Mouse (Mus musculus) ES-E14 (cell line): ENCODE data around the gene Otud7a. TPM values are rescaled to one million over a fixed set of nuclear protein-coding genes. Genes with fewer than 3 reads are reported as not detected.
A peak's percentile ranks its signal among the peaks of the same experiment; 100 is the strongest.

Experiments
- DNase-seq: peaks from one replicate; pipeline ENCODE4 v3.0.0-alpha.2; 2013; ENCODE audit warnings: low read depth, low spot score
- H3K27ac ChIP-seq: 2 replicates; pipeline ENCODE4 v1.5.1; 2012; ENCODE audit warnings: low read depth, mild to moderate bottlenecking, low read length, moderate library complexity, mixed read lengths; ENCODE audit not compliant: poor library complexity, insufficient read depth, severe bottlenecking
- H3K36me3 ChIP-seq: 2 replicates; pipeline ENCODE4 v1.6.1; 2012; ENCODE audit warnings: mild to moderate bottlenecking, low read length, moderate library complexity, mixed read lengths; ENCODE audit not compliant: control insufficient read depth, poor library complexity, insufficient read depth, severe bottlenecking
- H3K4me1 ChIP-seq, 2 experiments: fragments of 150-350 bp in 1 of 2; sonication (generic) in 1 of 2; 2 replicates each; pipeline ENCODE4 v1.6.1; 2012; ENCODE audit warnings: low read length in 2 of 2, mild to moderate bottlenecking in 1 of 2, mixed read lengths in 1 of 2; ENCODE audit not compliant: control insufficient read depth in 2 of 2, insufficient read depth in 2 of 2, poor library complexity in 1 of 2
- H3K4me3 ChIP-seq, 2 experiments: fragments of 150-350 bp in 1 of 2; sonication (generic) in 1 of 2; 2 replicates each; pipeline ENCODE4 v1.5.1; 2012; ENCODE audit warnings: low read length in 2 of 2, low read depth in 1 of 2, mild to moderate bottlenecking in 1 of 2, mixed read lengths in 1 of 2; ENCODE audit not compliant: insufficient read depth in 1 of 2, poor library complexity in 1 of 2, severe bottlenecking in 1 of 2
- H3K9ac ChIP-seq: 2 replicates; pipeline ENCODE4 v1.6.1; 2012; ENCODE audit warnings: low read depth, mild to moderate bottlenecking, low read length, mixed read lengths; ENCODE audit not compliant: poor library complexity, insufficient read depth, severe bottlenecking
- H3K9me3 ChIP-seq: fragments of 150-350 bp; sonication (generic); 2 replicates; pipeline ENCODE4 v1.6.1; 2012; ENCODE audit warnings: low read depth, mild to moderate bottlenecking, low read length; ENCODE audit not compliant: control insufficient read depth, insufficient read depth
- CHD2 ChIP-seq: IDR thresholded peaks from 2 replicates; pipeline ENCODE4 v1.6.1; 2014; ENCODE audit warnings: mild to moderate bottlenecking, low read depth, low read length, inconsistent platforms
- HCFC1 ChIP-seq: IDR thresholded peaks from 2 replicates; pipeline ENCODE4 v1.6.1; 2012; ENCODE audit warnings: low read length, inconsistent platforms, borderline replicate concordance; ENCODE audit not compliant: insufficient read depth
- MAFK ChIP-seq: IDR thresholded peaks from 2 replicates; pipeline ENCODE4 v1.6.1; 2014; ENCODE audit warnings: mild to moderate bottlenecking, low read depth, low read length, inconsistent platforms; ENCODE audit not compliant: insufficient read depth
- ZC3H11A ChIP-seq: IDR thresholded peaks from 2 replicates; pipeline ENCODE4 v1.6.1; 2012; ENCODE audit warnings: low read depth, mild to moderate bottlenecking, inconsistent platforms, low read length, borderline replicate concordance
- ZNF384 ChIP-seq: IDR thresholded peaks from 2 replicates; pipeline ENCODE4 v1.6.1; 2012; ENCODE audit warnings: low read depth, low read length, inconsistent platforms
- in situ Hi-C, 2 experiments: fragments of 600-800 bp; cut with MboI; formaldehyde crosslinking; loops; one replicate each; pipeline ENCODE4 v1.15.1; 2025; ENCODE audit warnings: low sequenced_read_pairs in 2 of 2, inconsistent platforms in 1 of 2; ENCODE audit not compliant: unreplicated experiment in 2 of 2
- total RNA-seq: library from RNA; depleted of rRNA; stranded (reverse); fragments of 300-350 nt; gene quantifications from 2 replicates; pipeline ENCODE4 v1.2.3, GENCODE M21; 2012; rRNA removed

Gene Otud7a
- total RNA-seq: 0.85 and 0.98 TPM in 2 replicates

DNA sequence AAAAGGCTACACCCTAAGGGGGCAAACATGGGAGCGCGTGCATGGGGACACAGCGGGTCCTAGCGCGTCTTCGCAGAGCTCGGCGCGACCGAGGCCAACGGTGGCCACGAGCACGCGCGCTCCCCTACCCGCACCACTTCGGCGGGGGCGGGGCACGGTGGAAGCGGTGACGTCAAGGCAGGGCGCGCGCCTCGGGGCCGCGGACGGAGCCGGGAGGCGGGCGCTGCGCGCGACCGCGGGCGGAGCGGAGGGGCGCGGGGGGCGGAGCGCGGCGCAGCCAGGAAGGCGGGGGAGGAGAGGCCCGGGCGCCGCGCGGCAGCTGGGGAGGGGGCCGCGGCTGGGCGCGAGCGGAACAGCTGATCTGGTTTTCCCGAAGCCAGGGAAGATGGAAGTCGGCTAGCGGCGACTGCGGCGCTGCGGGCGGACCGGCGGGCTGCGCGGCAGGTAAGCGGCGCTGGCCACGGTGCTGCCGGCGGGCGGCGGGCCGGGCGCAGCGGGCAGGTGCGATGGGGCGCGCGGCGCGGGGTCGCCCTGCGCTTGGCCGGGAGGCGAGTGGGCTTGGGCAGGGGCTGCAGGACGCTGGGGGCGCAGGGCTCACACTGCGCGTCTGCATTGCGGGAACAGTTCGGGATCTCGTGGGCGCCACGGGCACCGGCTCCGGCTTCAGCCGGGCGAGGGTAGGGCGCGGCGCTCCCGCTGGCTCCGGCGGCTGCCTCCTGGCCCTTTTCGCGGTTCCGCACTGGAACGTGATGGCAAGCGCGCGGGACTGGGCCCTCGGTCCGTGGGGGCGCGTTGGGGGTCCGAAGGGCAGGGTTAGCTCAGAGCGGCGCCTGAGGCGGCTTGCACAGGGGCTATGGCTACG, at the start of gene Otud7a:
TSS of gene Otud7a (plus strand) at position 268 of the 862 bp plus-strand sequence.
- Histone ChIP-seq H3K4me3 (peak within 1 kb of the TSS; percentile 75 to 86), H3K27ac (no peak within 1 kb of the TSS), H3K4me1 (no peaks in the 10 kb centered on the region), H3K9me3 (no peaks in the 10 kb centered on the region), H3K9ac (peak within 1 kb of the TSS; percentile 48), H3K36me3 (no peaks in the 10 kb centered on the region)
- peak; percentile 57 for DNase-seq
- TF ChIP-seq MAFK: no peak
- peak; percentile 30; the same call in 1 of the 2 replicates for TF ChIP-seq HCFC1
- in situ Hi-C loops: no loop called here

DNA sequence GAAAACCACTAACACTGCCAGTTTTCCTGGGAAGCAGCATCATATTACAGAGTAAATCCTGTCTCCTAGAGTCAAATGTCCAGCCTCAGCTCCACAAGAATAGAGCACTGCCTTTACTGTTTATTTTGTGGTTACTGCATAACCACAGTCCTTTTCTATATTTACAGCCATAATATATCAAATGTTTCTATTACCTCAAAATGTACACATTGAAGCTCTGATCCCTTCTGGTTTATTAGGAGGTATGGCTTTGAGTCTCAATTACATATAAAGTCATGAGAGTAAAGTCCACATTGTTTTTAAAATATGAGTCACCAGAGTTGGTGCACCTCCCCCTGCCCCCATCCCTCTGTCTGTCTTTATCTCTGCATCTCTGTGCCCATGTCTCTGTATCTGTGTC, 38.6 kb upstream of the Otud7a start:
- H3K9me3 ChIP-seq: no peaks in the 10 kb centered on the region
- no peak overlapping the region for H3K27ac ChIP-seq
- no peaks in the 10 kb centered on the region for H3K4me1 ChIP-seq
- H3K4me3 ChIP-seq: no peak overlapping the region
- no peak overlapping the region for H3K9ac ChIP-seq
- no peak for DNase-seq
- TF ChIP-seq ZC3H11A (no peak), HCFC1 (no peak), MAFK (no peak), CHD2 (no peak), ZNF384 (no peak)
- no peaks in the 10 kb centered on the region for H3K36me3 ChIP-seq
- in situ Hi-C loops: no loop called here

DNA sequence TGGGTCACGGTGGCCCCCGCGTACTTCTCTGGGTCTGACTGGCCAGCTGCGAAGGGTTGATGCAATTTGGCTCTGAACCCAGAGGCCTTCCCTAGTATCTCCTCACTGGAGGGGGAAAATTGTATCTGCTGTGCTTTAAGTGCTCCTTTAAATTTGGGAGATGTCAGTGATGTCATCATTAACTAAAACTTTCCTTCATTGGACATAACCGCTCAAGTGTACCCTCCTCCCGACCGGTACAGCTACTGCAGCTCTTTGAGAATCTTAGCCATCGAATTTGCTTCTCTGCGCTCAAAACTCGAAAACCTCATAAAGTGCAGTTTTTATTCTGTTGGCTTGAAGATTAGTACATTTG, 772 bp downstream of the Otud7a start:
- no peak overlapping the region for H3K27ac ChIP-seq
- peak overlapping the region; percentile 75 to 86 for H3K4me3 ChIP-seq
- DNase-seq: peak; percentile 2
- peak overlapping the region; percentile 48; the same call in 1 of the 2 replicates for H3K9ac ChIP-seq
- H3K4me1 ChIP-seq: no peaks in the 10 kb centered on the region
- no peaks in the 10 kb centered on the region for H3K9me3 ChIP-seq
- no peaks in the 10 kb centered on the region for H3K36me3 ChIP-seq
- TF ChIP-seq ZC3H11A (no peak), ZNF384 (no peak), HCFC1 (no peak)
- in situ Hi-C loops: no loop called here

DNA sequence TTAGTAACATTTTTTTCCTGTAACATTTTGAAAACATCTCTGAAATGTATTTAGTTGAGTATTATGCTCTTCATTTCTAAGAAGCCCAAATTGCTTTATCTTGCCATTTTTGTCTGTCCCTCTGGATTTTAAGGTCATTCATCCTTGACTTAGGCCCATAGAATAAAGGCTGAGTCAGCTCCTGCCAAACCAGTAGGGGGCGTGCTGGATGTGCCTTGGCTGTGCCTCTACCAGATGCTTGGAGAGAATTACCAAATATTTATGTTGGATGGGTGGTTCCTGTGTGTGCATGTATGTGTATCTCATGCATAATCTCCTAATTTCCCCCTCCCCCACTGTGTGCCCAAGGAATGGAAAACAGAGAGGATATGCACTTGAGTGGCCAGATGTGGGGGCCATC, 2.4 kb downstream of the Otud7a start:
- DNase-seq: no peak
- no peak for TF ChIP-seq ZC3H11A
- no peak for TF ChIP-seq CHD2
- peak; percentile 93 for TF ChIP-seq MAFK
- H3K36me3 ChIP-seq: no peaks in the 10 kb centered on the region
- no peaks in the 10 kb centered on the region for H3K4me1 ChIP-seq
- H3K27ac ChIP-seq: no peak overlapping the region
- H3K9me3 ChIP-seq: no peaks in the 10 kb centered on the region
- in situ Hi-C loops: no loop called here
- no peak overlapping the region for H3K9ac ChIP-seq
- H3K4me3 ChIP-seq: no peak overlapping the region

DNA sequence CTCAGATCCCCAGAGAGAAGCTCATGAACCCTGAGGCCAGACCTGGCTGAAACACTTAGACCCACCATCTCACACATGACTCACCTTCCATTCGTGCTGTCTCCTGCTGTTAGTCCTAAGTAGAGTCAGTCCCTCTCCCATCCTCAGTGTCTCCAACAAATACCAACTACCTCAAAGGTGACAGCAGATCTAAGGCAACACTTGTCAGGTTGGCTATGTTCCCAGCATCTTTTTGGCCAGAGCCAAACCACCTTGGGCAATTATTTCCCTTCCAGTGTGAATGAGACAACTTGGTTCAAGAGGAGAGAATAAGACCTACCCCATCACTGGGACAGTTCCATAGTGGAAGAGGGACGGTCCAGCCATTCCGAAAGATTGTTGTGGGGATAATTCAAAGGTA, 10.7 kb downstream of the Otud7a start:
- in situ Hi-C loops: no loop called here
- Histone ChIP-seq H3K4me1 (no peaks in the 10 kb centered on the region), H3K36me3 (no peaks in the 10 kb centered on the region), H3K4me3 (no peak overlapping the region), H3K27ac (no peak overlapping the region), H3K9ac (no peak overlapping the region), H3K9me3 (no peaks in the 10 kb centered on the region)
- no peak for DNase-seq
- TF ChIP-seq MAFK: no peak
- no peak for TF ChIP-seq ZNF384
- no peak for TF ChIP-seq HCFC1
- no peak for TF ChIP-seq CHD2
- TF ChIP-seq ZC3H11A: no peak
